26 mouse cellular contexts compared by ENCODE assay signal in the genomic region with DNA sequence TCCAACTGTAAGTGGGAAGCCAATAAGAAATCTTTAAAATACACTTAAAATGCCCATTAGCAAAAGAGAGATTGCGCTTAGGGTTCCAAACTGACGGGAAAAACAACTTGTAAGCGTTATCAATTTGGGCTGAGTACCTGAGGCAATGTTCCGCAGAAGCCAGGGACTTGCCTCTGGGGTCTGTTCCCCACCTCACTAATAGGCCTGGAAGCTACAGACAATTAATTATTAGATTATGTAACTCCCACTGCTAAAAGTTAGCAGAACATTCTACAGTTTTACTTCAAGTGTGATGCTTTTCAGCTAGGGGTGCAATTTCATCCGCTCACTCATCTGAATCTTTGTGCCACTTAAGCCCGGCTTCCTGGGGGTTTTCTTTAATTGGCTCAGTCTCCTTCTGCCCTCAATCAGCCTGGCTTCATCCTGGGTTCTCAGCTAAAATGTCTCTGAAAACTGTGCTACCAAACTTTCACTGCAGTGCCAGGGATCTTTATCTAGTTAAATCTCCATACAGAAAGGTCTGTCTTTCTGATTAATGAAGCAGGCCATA.
DNase-seq lines count a peak whose midpoint lies in the region; ATAC-seq and TF ChIP-seq lines count a peak whose summit lies in the region.
"Had no signal": no experiment of that assay in that cellular context is flagged by ENCODE, and none has a peak within 500 bp of the region (broad histone marks: within the 10 kb centered on the region; RNA-seq: fewer than 3 reads in every experiment).

No protein-coding gene starts in this region.

- no peaks in the 10 kb centered on the region for H3K4me1 ChIP-seq in hindbrain, embryonic 14.5 days (replicated peaks; ENCODE audit: control insufficient read depth, insufficient read depth, low read length)
- no peaks in the 10 kb centered on the region for H3K4me1 ChIP-seq in hindbrain, embryonic 11.5 days (replicated peaks; ENCODE audit: control insufficient read depth, insufficient read depth, low read length)
- no peaks in the 10 kb centered on the region for H3K4me1 ChIP-seq in hindbrain, postnatal 0 days (ENCODE audit: insufficient read depth, low read length)
- H3K4me1 ChIP-seq in hindbrain, embryonic 13.5 days (replicated peaks) = no peaks in the 10 kb centered on the region
- H3K4me1 ChIP-seq: embryonic facial prominence, embryonic 10.5 days; embryonic facial prominence, embryonic 13.5 days; forebrain, embryonic 12.5 days; forebrain, embryonic 15.5 days; heart, embryonic 15.5 days had no signal

- H3K4me3 ChIP-seq in hindbrain, embryonic 14.5 days (replicated peaks; ENCODE audit: low read length) = no peak overlapping the region
- H3K4me3 ChIP-seq in hindbrain, embryonic 11.5 days (ENCODE audit: low read depth, low read length) = no peak overlapping the region
- no peak overlapping the region for H3K4me3 ChIP-seq in hindbrain, postnatal 0 days (ENCODE audit: low read length)
- no peak overlapping the region for H3K4me3 ChIP-seq in hindbrain, embryonic 13.5 days
- H3K4me3 ChIP-seq: embryonic facial prominence, embryonic 10.5 days; embryonic facial prominence, embryonic 13.5 days; erythroblast, embryonic 14.5 days; forebrain, embryonic 12.5 days; forebrain, embryonic 15.5 days; heart, embryonic 12.5 days; heart, embryonic 15.5 days had no signal

- H3K9ac ChIP-seq in hindbrain, embryonic 14.5 days = no peak overlapping the region
- H3K9ac ChIP-seq in hindbrain, embryonic 11.5 days (ENCODE audit: low read depth, low read length) = no peak overlapping the region
- H3K9ac ChIP-seq in hindbrain, postnatal 0 days (replicated peaks; ENCODE audit: low read length) = no peak overlapping the region
- no peak overlapping the region for H3K9ac ChIP-seq in hindbrain, embryonic 13.5 days
- H3K9ac ChIP-seq: embryonic facial prominence, embryonic 13.5 days; forebrain, embryonic 12.5 days; forebrain, embryonic 15.5 days; heart, embryonic 12.5 days; heart, embryonic 15.5 days had no signal

- no peaks in the 10 kb centered on the region for H3K9me3 ChIP-seq in hindbrain, embryonic 14.5 days (ENCODE audit: control insufficient read depth, low read length)
- H3K9me3 ChIP-seq in hindbrain, embryonic 11.5 days (ENCODE audit: control insufficient read depth, low read length) = no peaks in the 10 kb centered on the region
- H3K9me3 ChIP-seq in hindbrain, postnatal 0 days (ENCODE audit: low read length) = no peaks in the 10 kb centered on the region
- no peaks in the 10 kb centered on the region for H3K9me3 ChIP-seq in hindbrain, embryonic 13.5 days
- H3K9me3 ChIP-seq: embryonic facial prominence, embryonic 10.5 days; embryonic facial prominence, embryonic 13.5 days; forebrain, embryonic 12.5 days; forebrain, embryonic 15.5 days; heart, embryonic 12.5 days; heart, embryonic 15.5 days had no signal

- TF ChIP-seq CTCF in hindbrain, postnatal 0 days (IDR thresholded peaks at IDR 0.05; ENCODE audit: low read depth) = no peak

- peak; percentile 51; the same call in 1 of the 2 replicates for ATAC-seq in hindbrain, embryonic 14.5 days (ENCODE audit: low FRiP score)
- ATAC-seq in hindbrain, embryonic 11.5 days (ENCODE audit: low FRiP score) = no peak
- ATAC-seq in hindbrain, postnatal 0 days = 0 out of 2 replicates have a peak, but pooled peaks have one; percentile 47
- ATAC-seq in hindbrain, embryonic 13.5 days (ENCODE audit: low FRiP score) = no peak
- ATAC-seq: activated CD4-positive, CD25-positive, alpha-beta regulatory T cell, adult 4 months; forebrain, embryonic 15.5 days; intestine, postnatal 0 days had no signal

- H3K27ac ChIP-seq in hindbrain, embryonic 14.5 days = no peak overlapping the region
- no peak overlapping the region for H3K27ac ChIP-seq in hindbrain, embryonic 11.5 days (ENCODE audit: low read depth, low read length)
- H3K27ac ChIP-seq in hindbrain, postnatal 0 days = no peak overlapping the region
- H3K27ac ChIP-seq in hindbrain, embryonic 13.5 days = no peak overlapping the region
- H3K27ac ChIP-seq: embryonic facial prominence, embryonic 10.5 days; embryonic facial prominence, embryonic 13.5 days; forebrain, embryonic 12.5 days; forebrain, embryonic 15.5 days; heart, embryonic 15.5 days had no signal

- H3K36me3 ChIP-seq in hindbrain, embryonic 14.5 days (replicated peaks; ENCODE audit: control insufficient read depth, insufficient read depth) = no peaks in the 10 kb centered on the region
- no peaks in the 10 kb centered on the region for H3K36me3 ChIP-seq in hindbrain, embryonic 11.5 days (ENCODE audit: control insufficient read depth, insufficient read depth, low read length)
- H3K36me3 ChIP-seq in hindbrain, postnatal 0 days (ENCODE audit: insufficient read depth, low read length) = no peaks in the 10 kb centered on the region
- no peaks in the 10 kb centered on the region for H3K36me3 ChIP-seq in hindbrain, embryonic 13.5 days
- H3K36me3 ChIP-seq: embryonic facial prominence, embryonic 10.5 days; embryonic facial prominence, embryonic 13.5 days; forebrain, embryonic 12.5 days; forebrain, embryonic 15.5 days; heart, embryonic 12.5 days; heart, embryonic 15.5 days had no signal

- no peaks in the 10 kb centered on the region for H3K27me3 ChIP-seq in hindbrain, embryonic 14.5 days (ENCODE audit: control insufficient read depth, insufficient read depth, low read length)
- no peaks in the 10 kb centered on the region for H3K27me3 ChIP-seq in hindbrain, embryonic 11.5 days (ENCODE audit: control insufficient read depth, insufficient read depth, low read length)
- no peaks in the 10 kb centered on the region for H3K27me3 ChIP-seq in hindbrain, postnatal 0 days (ENCODE audit: insufficient read depth, low read length)
- no peaks in the 10 kb centered on the region for H3K27me3 ChIP-seq in hindbrain, embryonic 13.5 days
- H3K27me3 ChIP-seq: embryonic facial prominence, embryonic 13.5 days; forebrain, embryonic 12.5 days; forebrain, embryonic 15.5 days; heart, embryonic 12.5 days; heart, embryonic 15.5 days had no signal

- WGBS in hindbrain, embryonic 14.5 days = 83% methylated on average over 6 of the region's 6 CpGs
- WGBS in hindbrain, embryonic 11.5 days = 83% methylated on average over 6 of the region's 6 CpGs
- WGBS in hindbrain, postnatal 0 days = 69% methylated on average over 6 of the region's 6 CpGs
- WGBS in hindbrain, embryonic 13.5 days = 82% methylated on average over 6 of the region's 6 CpGs

- H3K4me2 ChIP-seq in hindbrain, embryonic 14.5 days (replicated peaks) = no peak overlapping the region
- H3K4me2 ChIP-seq in hindbrain, embryonic 11.5 days (replicated peaks; ENCODE audit: low read depth, low read length) = no peak overlapping the region
- H3K4me2 ChIP-seq in hindbrain, postnatal 0 days (ENCODE audit: low read depth, low read length) = no peak overlapping the region
- H3K4me2 ChIP-seq in hindbrain, embryonic 13.5 days = no peak overlapping the region
- H3K4me2 ChIP-seq: embryonic facial prominence, embryonic 13.5 days; forebrain, embryonic 12.5 days; forebrain, embryonic 15.5 days; heart, embryonic 12.5 days; heart, embryonic 15.5 days had no signal

- no peak for DNase-seq in hindbrain, embryonic 14.5 days (ENCODE audit: low spot score)
- no peak for DNase-seq in hindbrain, embryonic 11.5 days (ENCODE audit: low spot score)
- DNase-seq in hindbrain, postnatal 0 days (ENCODE audit: low spot score) = peak; percentile 33
- peak; percentile 20 for DNase-seq in brain, adult 2 months (ENCODE audit: low read depth, low spot score)
- DNase-seq in adrenal gland, adult 2 months = no peak
- DNase-seq: adrenal gland, postnatal 10 days; adrenal gland, postnatal 36 days; cerebellum, adult 11-12 months; cerebellum, adult 8-10 months; cerebellum, postnatal 10 days; cerebellum, postnatal 36 days; embryo, embryonic 11 days; gastrocnemius, postnatal 25 days; heart, adult 18-20 months; heart, postnatal 10 days; heart, postnatal 36 days had no signal

Comparison
In these comparisons a context has a peak if more than half of its experiments do, and no peak if none do; other contexts are left out.
1. ATAC-seq: peak in hindbrain, embryonic 14.5 days (single experiment) and hindbrain, postnatal 0 days (single experiment); none in hindbrain, embryonic 11.5 days (single experiment) and hindbrain, embryonic 13.5 days (single experiment).
2. DNase-seq: peak in hindbrain, postnatal 0 days (single experiment) and brain, adult 2 months (single experiment); none in hindbrain, embryonic 14.5 days (single experiment), hindbrain, embryonic 11.5 days (single experiment) and adrenal gland, adult 2 months (single experiment).